Mouse (Mus musculus): ENCODE measurements around the gene Prepl. TPM values are rescaled to one million over a fixed set of nuclear protein-coding genes. Genes with fewer than 3 reads are reported as not detected.

Prepl gene
- total and polyA plus RNA-seq, 2 experiments from 2014 or later: 30.1 to 40.8 TPM

DNA sequence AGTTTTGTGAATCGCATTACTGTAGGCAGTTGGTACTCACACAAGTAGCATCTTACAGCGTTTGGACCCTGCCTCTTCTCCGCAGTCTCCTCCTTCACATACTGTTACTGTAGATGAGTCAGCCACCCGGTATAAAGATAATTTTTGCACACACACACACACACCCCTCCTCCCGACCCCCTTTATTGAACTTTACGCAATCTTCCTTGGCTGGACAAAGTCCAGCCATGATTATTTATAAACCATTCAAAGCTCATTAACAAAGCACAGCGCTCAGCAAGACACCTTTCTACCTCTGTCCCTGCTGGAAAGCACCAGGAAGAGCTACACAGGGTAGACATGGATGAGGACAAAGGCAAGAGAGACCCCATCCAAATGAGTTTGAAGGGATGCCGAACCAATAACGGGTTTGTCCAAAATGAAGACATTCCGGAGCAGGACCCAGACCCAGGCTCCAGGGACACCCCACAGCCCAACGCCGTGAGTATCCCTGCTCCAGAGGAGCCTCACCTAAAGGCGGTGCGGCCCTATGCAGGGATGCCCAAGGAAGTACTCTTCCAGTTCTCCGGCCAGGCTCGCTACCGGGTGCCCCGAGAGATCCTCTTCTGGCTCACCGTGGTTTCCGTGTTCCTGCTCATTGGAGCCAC, 61.8 kb downstream of the Prepl start, which contains the start of gene Slc3a1:
Gene Slc3a1, plus strand, starts transcription at position 284 of the 647 bp plus-strand sequence.
- no peaks in the 10 kb centered on the region for H3K9me3 ChIP-seq (replicated peaks; ENCODE audit: control insufficient read depth, low read length)
- H3K9ac ChIP-seq (replicated peaks; ENCODE audit: low read depth, low read length): no peak within 1 kb of the TSS
- no peaks in the 10 kb centered on the region for H3K4me1 ChIP-seq (ENCODE audit: control insufficient read depth, insufficient read depth)
- no peak within 1 kb of the TSS for H3K4me3 ChIP-seq (ENCODE audit: low read depth, low read length)
- H3K4me2 ChIP-seq (ENCODE audit: low read depth, low read length): no peak within 1 kb of the TSS
- DNase-seq (ENCODE audit: low spot score): no peak
- TF ChIP-seq CTCF (IDR thresholded peaks at IDR 0.05; ENCODE audit: low read depth) (no peak), EP300 (IDR thresholded peaks at IDR 0.05; ENCODE audit: low read depth) (no peak)
- H3K27me3 ChIP-seq (ENCODE audit: control insufficient read depth, insufficient read depth, low read length): no peaks in the 10 kb centered on the region
- WGBS: 87% methylated on average over 20 of the region's 20 CpGs
- no peak within 1 kb of the TSS for H3K27ac ChIP-seq (ENCODE audit: low read depth)
- no peak for ATAC-seq (ENCODE audit: insufficient read depth, low read depth)
- 0 out of 2 replicates have a peak, but pooled peaks cover 3% of the 10 kb centered on the region for H3K36me3 ChIP-seq (replicated peaks; ENCODE audit: control insufficient read depth, insufficient read depth, low read length)

DNA sequence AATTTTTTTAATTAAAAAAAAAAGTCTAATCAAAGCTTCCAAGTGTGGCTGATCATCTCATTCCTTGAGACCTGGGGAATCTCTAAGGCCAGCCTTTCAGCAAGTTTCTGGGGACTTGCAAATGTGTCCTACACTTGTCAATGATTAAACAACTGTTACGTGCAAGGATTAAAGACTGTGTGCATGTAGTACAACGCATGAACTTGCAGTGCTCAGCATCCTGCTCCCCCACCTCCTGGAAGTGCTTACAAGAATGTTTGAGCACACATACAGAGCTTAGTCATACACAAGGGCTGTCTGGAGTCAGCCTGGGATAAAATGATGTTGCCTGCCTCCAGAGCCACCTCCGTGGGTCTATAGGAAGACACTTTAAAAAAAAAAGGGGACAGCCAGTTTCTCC, 62.8 kb downstream of the Prepl start:
- TF ChIP-seq EP300 (IDR thresholded peaks at IDR 0.05; ENCODE audit: low read depth): no peak
- no peak for TF ChIP-seq CTCF (IDR thresholded peaks at IDR 0.05; ENCODE audit: low read depth)
- Histone ChIP-seq H3K4me1 (ENCODE audit: control insufficient read depth, insufficient read depth) (no peaks in the 10 kb centered on the region), H3K36me3 (replicated peaks; ENCODE audit: control insufficient read depth, insufficient read depth, low read length) (0 out of 2 replicates have a peak, but pooled peaks cover 3% of the 10 kb centered on the region), H3K27me3 (ENCODE audit: control insufficient read depth, insufficient read depth, low read length) (no peaks in the 10 kb centered on the region), H3K4me3 (ENCODE audit: low read depth, low read length) (no peak overlapping the region), H3K4me2 (ENCODE audit: low read depth, low read length) (no peak overlapping the region), H3K9ac (replicated peaks; ENCODE audit: low read depth, low read length) (no peak overlapping the region), H3K27ac (ENCODE audit: low read depth) (no peak overlapping the region), H3K9me3 (replicated peaks; ENCODE audit: control insufficient read depth, low read length) (no peaks in the 10 kb centered on the region)
- DNase-seq (ENCODE audit: low spot score) (no peak), ATAC-seq (ENCODE audit: insufficient read depth, low read depth) (no peak)
- 86% methylated on average over 3 of the region's 3 CpGs for WGBS

DNA sequence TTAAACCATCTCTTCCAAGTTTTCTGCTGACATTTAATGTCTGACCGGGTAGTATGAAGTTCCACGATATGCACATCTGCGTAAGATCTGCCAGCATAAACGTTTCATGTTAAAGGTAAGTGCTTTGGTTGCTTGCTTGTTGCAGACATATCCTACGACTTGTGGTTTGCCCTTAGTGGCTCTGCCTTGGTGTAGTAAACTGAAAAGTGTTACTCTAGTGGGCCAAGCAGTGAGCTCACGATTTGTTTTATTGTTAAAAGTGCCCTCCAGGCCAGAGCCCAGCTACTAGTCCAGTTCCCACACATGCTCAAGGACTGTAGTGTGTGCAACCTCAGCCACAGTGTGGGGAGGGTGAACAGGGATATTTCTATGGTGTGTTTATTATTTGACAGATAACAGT, 63.6 kb downstream of the Prepl start:
- H3K4me1 ChIP-seq (ENCODE audit: control insufficient read depth, insufficient read depth): no peaks in the 10 kb centered on the region
- H3K9me3 ChIP-seq (replicated peaks; ENCODE audit: control insufficient read depth, low read length): no peaks in the 10 kb centered on the region
- 90% methylated on average over 6 of the region's 6 CpGs for WGBS
- H3K9ac ChIP-seq (replicated peaks; ENCODE audit: low read depth, low read length): no peak overlapping the region
- H3K36me3 ChIP-seq (replicated peaks; ENCODE audit: control insufficient read depth, insufficient read depth, low read length): 0 out of 2 replicates have a peak, but pooled peaks cover 3% of the 10 kb centered on the region
- ATAC-seq (ENCODE audit: insufficient read depth, low read depth) (no peak), DNase-seq (ENCODE audit: low spot score) (no peak)
- H3K4me3 ChIP-seq (ENCODE audit: low read depth, low read length): no peak overlapping the region
- H3K27me3 ChIP-seq (ENCODE audit: control insufficient read depth, insufficient read depth, low read length): no peaks in the 10 kb centered on the region
- no peak overlapping the region for H3K4me2 ChIP-seq (ENCODE audit: low read depth, low read length)
- TF ChIP-seq EP300 (IDR thresholded peaks at IDR 0.05; ENCODE audit: low read depth) (no peak), CTCF (IDR thresholded peaks at IDR 0.05; ENCODE audit: low read depth) (no peak)
- H3K27ac ChIP-seq (ENCODE audit: low read depth): no peak overlapping the region

DNA sequence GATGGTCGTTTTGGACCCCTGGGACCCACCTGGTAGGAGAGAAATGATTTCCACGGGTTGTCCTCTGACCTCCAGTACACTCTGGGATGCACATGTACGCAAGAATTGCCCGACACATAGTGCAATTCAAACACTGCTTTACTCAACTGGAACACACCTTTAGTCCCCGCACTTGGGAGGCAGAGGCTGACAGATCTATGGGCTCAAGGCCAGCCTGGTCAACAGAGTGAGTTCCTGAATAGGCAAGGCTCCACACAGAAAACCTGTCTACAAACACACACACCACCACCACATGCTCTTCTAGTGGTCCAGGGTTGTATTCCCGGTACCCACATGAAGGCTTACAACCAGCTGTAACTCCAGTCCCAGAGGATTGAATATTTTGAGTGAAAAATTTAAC, 64.9 kb downstream of the Prepl start:
- no peak for ATAC-seq (ENCODE audit: insufficient read depth, low read depth)
- no peaks in the 10 kb centered on the region for H3K9me3 ChIP-seq (replicated peaks; ENCODE audit: control insufficient read depth, low read length)
- WGBS: 89% methylated on average over 6 of the region's 6 CpGs

DNA sequence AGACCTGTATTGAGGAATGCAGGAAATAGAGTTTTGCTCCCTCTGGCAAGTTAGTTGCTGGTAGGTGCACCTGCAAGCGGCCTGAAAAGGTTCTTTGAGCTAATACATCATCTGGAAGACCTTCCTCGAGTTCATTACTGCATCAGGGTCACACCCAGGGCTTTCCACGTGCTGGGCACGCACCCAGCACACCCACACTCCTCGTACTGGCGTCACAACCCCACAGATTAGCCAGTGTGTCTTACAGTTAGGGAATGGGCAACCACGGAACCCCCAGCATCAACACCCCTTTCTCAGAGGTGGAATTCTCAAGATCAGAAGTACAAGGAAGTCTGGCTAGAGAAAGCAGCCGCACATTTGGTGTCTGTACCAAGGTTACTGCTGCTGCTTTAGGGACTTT, 65.8 kb downstream of the Prepl start:
- ATAC-seq (ENCODE audit: insufficient read depth, low read depth): no peak
- 85% methylated on average over 8 of the region's 8 CpGs for WGBS
- DNase-seq (ENCODE audit: low spot score): no peak

More for the DNA sequence above, 64.9 kb downstream of the Prepl start:
- H3K27me3 ChIP-seq (ENCODE audit: control insufficient read depth, insufficient read depth, low read length): no peaks in the 10 kb centered on the region
- no peaks in the 10 kb centered on the region for H3K4me1 ChIP-seq (ENCODE audit: control insufficient read depth, insufficient read depth)
- no peak for DNase-seq (ENCODE audit: low spot score)
- 0 out of 2 replicates have a peak, but pooled peaks cover 3% of the 10 kb centered on the region for H3K36me3 ChIP-seq (replicated peaks; ENCODE audit: control insufficient read depth, insufficient read depth, low read length)
- H3K27ac ChIP-seq (ENCODE audit: low read depth): no peak overlapping the region
- H3K4me2 ChIP-seq (ENCODE audit: low read depth, low read length): no peak overlapping the region
- H3K9ac ChIP-seq (replicated peaks; ENCODE audit: low read depth, low read length): no peak overlapping the region
- H3K4me3 ChIP-seq (ENCODE audit: low read depth, low read length): no peak overlapping the region
- no peak for TF ChIP-seq CTCF (IDR thresholded peaks at IDR 0.05; ENCODE audit: low read depth)
- no peak for TF ChIP-seq EP300 (IDR thresholded peaks at IDR 0.05; ENCODE audit: low read depth)

More for the DNA sequence above, 65.8 kb downstream of the Prepl start:
- H3K9ac ChIP-seq (replicated peaks; ENCODE audit: low read depth, low read length): no peak overlapping the region
- no peaks in the 10 kb centered on the region for H3K4me1 ChIP-seq (ENCODE audit: control insufficient read depth, insufficient read depth)
- no peak overlapping the region for H3K4me2 ChIP-seq (ENCODE audit: low read depth, low read length)
- TF ChIP-seq CTCF (IDR thresholded peaks at IDR 0.05; ENCODE audit: low read depth) (no peak), EP300 (IDR thresholded peaks at IDR 0.05; ENCODE audit: low read depth) (no peak)
- no peak overlapping the region for H3K4me3 ChIP-seq (ENCODE audit: low read depth, low read length)
- H3K9me3 ChIP-seq (replicated peaks; ENCODE audit: control insufficient read depth, low read length): no peaks in the 10 kb centered on the region
- 0 out of 2 replicates have a peak, but pooled peaks cover 3% of the 10 kb centered on the region for H3K36me3 ChIP-seq (replicated peaks; ENCODE audit: control insufficient read depth, insufficient read depth, low read length)
- H3K27me3 ChIP-seq (ENCODE audit: control insufficient read depth, insufficient read depth, low read length): no peaks in the 10 kb centered on the region
- H3K27ac ChIP-seq (ENCODE audit: low read depth): no peak overlapping the region
